Mouse (Mus musculus) kidney, embryonic 15.5 days (tissue): ENCODE measurements around the gene Dnah7c. TPM values are rescaled to one million over a fixed set of nuclear protein-coding genes. Genes with fewer than 3 reads are reported as not detected.
A peak's percentile ranks its signal among the peaks of the same experiment; 100 is the strongest.
"Not testable (repeated sequence)": the region's sequence is repeated elsewhere in the genome, so short reads cannot be mapped to it uniquely, and the experiment has no call there.

ENCODE experiments used
- ATAC-seq: fragments of 200-750 bp; cut with Nextera tagmentation; replicated peaks from 2 replicates; pipeline ENCODE4 v1.8.0; 2017; ENCODE audit warnings: moderate TSS enrichment; ENCODE audit not compliant: low FRiP score
- H3K27ac ChIP-seq: fragments of 300-500 bp; sonication (generic); 2 replicates; pipeline ENCODE4 v1.5.1; 2015; ENCODE audit warnings: mild to moderate bottlenecking, inconsistent platforms
- H3K27me3 ChIP-seq: fragments of 300-500 bp; sonication (generic); 2 replicates; pipeline ENCODE4 v1.6.1; 2015; ENCODE audit warnings: inconsistent platforms
- H3K36me3 ChIP-seq: fragments of 300-500 bp; sonication (generic); 2 replicates; pipeline ENCODE4 v1.6.1; 2015; ENCODE audit warnings: inconsistent platforms
- H3K4me1 ChIP-seq: fragments of 300-500 bp; sonication (generic); 2 replicates; pipeline ENCODE4 v1.6.1; 2015; ENCODE audit warnings: inconsistent platforms
- H3K4me2 ChIP-seq: fragments of 300-500 bp; sonication (generic); 2 replicates; pipeline ENCODE4 v1.6.1; 2015; ENCODE audit warnings: moderate library complexity, mild to moderate bottlenecking, inconsistent platforms
- H3K4me3 ChIP-seq: fragments of 300-500 bp; sonication (generic); replicated peaks from 2 replicates; pipeline ENCODE4 v1.5.1; 2015; ENCODE audit warnings: mild to moderate bottlenecking, inconsistent platforms
- H3K9ac ChIP-seq: fragments of 300-500 bp; sonication (generic); 2 replicates; pipeline ENCODE4 v1.6.1; 2015; ENCODE audit warnings: mild to moderate bottlenecking, inconsistent platforms
- H3K9me3 ChIP-seq: fragments of 300-500 bp; sonication (generic); replicated peaks from 2 replicates; pipeline ENCODE4 v1.6.1; 2016; ENCODE audit warnings: inconsistent platforms
- WGBS: fragments of 180-500 bp; shearing (Covaris S2); methylation state at CpG from one replicate; pipeline ENCODE4 v1.1.7; 2015; ENCODE audit warnings: mixed read lengths; 5-methylcytosine and 5-hydroxymethylcytosine counted together
- polyA plus RNA-seq: library from polyadenylated mRNA; unstranded; fragments of >200 nt; fragmentation: Nextera tagmentation; extraction: Ambion mirVana; gene quantifications from 2 replicates; pipeline ENCODE4 v1.2.1, GENCODE M21; 2015

Gene Dnah7c
- polyA plus RNA-seq, 1 experiment from 2014 or later = 0.06 TPM

DNA sequence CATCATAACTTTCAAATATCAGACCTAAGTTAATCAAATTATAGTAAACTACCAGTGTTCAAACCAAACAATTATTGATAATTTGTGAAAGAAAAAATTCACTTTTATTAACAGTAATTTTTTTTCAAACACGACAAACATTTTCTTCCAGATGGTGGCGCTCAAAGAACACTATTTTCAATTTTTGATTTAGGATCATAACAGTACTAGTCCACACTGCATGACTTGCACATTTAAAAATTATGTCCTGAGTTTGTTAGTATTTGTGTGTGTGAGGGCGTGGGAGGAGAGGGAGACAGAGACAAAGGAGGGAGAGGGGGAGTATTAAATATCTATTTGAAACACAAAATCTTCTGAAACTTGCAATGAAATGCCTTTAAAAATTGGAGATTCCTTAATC lies 155.0 kb downstream of the Dnah7c start:
- no peaks in the 10 kb centered on the region for H3K9me3 ChIP-seq
- no peaks in the 10 kb centered on the region for H3K27me3 ChIP-seq
- WGBS = 30% methylated on average over 3 of the region's 3 CpGs
- no peak overlapping the region for H3K9ac ChIP-seq
- no peak overlapping the region for H3K4me3 ChIP-seq
- H3K4me1 ChIP-seq = no peaks in the 10 kb centered on the region
- no peak overlapping the region for H3K4me2 ChIP-seq
- no peak overlapping the region for H3K27ac ChIP-seq
- ATAC-seq = no peak
- H3K36me3 ChIP-seq = no peaks in the 10 kb centered on the region

DNA sequence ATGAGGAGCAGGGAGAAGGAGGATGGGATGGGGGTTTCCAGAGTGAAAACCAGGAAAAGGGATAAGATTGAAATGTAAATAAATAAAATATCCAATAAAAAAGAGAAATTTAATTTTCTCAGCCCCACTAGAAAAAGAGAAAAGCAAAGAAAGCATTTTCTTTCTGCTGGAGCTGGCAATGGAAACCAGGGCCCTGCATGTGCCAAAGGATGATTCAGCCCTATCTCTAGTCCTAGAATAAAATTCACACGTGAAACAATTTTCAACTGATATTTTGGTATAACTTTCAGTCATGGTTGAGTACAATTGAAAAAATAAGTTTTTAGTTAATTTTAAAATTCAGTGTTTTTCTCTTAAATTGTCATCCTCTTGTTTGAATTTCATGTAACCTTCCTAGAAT lies 168.4 kb downstream of the Dnah7c start:
- not testable (repeated sequence) for ATAC-seq, H3K4me3 ChIP-seq, H3K36me3 ChIP-seq, H3K9ac ChIP-seq, H3K4me2 ChIP-seq, H3K4me1 ChIP-seq, H3K27me3 ChIP-seq, H3K9me3 ChIP-seq, H3K27ac ChIP-seq
- 81% methylated on average over 1 of the region's 1 CpGs for WGBS

DNA sequence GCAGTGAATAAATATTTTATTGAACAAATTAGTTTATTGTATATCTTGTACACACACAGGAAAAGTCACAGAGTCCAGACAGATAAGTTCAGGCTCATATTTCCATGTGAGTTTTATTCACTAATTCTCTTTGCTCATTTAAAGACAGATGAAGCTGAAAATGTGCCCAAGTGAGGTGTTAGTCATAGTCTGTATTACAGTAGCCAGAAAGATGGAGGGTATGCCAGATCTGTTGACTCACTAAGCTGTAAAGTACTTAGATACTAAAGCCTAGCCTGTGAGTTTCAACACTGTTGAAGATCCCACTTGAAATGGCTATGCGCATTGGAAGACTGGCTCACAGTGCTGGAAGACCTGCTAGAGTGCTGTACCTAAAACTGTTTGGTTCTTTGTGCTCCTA lies 171.0 kb downstream of the Dnah7c start:
- H3K4me2 ChIP-seq, H3K27me3 ChIP-seq, H3K9ac ChIP-seq, H3K36me3 ChIP-seq, H3K4me3 ChIP-seq, ATAC-seq, H3K4me1 ChIP-seq, H3K9me3 ChIP-seq, H3K27ac ChIP-seq: not testable (repeated sequence)
- 93% methylated on average over 1 of the region's 1 CpGs for WGBS

DNA sequence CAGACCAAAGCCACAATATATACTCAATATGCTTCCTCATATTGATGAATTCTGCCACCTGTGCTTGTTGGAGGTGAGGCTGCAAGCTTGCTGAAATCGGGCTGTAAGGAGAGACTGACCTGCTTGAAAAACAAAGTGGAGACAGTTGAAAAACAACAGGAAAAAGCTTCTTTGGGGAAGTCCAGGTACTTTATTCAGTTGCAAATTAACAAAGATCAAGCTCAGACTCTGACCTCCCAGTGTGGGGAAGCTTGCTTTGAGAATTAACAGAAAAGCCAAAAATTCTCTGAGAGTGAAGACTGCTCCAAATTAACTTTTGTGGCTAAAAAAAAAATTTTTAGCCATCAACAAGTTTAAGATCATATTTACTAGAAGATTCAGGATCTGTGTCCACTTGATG lies 194.9 kb downstream of the Dnah7c start:
- no peaks in the 10 kb centered on the region for H3K27me3 ChIP-seq
- no peak overlapping the region for H3K27ac ChIP-seq
- 82% methylated on average over 1 of the region's 1 CpGs for WGBS
- no peak overlapping the region for H3K9ac ChIP-seq
- no peak for ATAC-seq
- H3K4me2 ChIP-seq = no peak overlapping the region
- no peak overlapping the region for H3K4me3 ChIP-seq
- no peaks in the 10 kb centered on the region for H3K36me3 ChIP-seq
- H3K9me3 ChIP-seq = no peaks in the 10 kb centered on the region
- no peaks in the 10 kb centered on the region for H3K4me1 ChIP-seq

DNA sequence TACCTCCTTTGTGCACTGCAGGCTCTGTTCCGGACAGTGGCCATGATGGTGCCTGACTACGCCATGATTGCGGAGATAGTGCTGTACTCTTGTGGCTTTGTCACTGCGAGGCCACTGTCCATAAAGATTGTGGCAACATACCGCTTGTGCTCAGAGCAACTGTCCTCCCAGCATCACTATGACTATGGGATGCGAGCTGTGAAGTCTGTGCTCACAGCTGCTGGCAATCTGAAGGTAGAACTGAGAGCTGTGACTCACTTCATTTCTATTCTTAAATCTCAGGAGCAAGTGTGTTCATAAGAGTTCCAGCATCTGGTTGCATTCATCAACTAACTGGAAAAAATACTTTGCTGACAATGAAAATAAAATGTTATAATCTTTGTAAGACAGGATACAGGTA lies 200.5 kb downstream of the Dnah7c start:
- H3K9ac ChIP-seq, H3K27ac ChIP-seq, H3K36me3 ChIP-seq, H3K27me3 ChIP-seq, H3K4me2 ChIP-seq, H3K4me1 ChIP-seq, H3K4me3 ChIP-seq, ATAC-seq, H3K9me3 ChIP-seq: not testable (repeated sequence)
- WGBS = 94% methylated on average over 6 of the region's 6 CpGs

DNA sequence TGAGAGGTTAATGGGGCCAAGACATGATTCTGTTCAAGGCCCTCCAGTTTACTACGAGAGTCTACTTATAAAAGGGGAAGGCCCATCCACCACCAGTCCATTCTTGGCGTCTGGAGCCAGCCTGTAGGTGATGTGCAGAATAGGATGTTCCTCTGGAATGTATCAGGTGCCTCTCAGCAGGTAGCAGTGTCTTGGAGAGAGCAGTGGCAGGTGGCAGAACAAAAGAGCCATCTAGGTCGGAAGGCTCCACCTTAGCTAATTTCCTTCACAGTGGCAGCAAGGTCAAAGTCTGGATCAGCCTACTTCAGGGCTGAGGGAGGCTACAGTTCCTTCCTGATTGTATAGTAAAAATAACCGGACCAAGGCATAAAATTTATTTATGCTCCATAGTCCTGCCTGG lies 224.4 kb downstream of the Dnah7c start:
- not testable (repeated sequence) for H3K9ac ChIP-seq, ATAC-seq, H3K9me3 ChIP-seq, H3K36me3 ChIP-seq, H3K4me2 ChIP-seq, H3K27ac ChIP-seq, H3K4me3 ChIP-seq, H3K4me1 ChIP-seq, H3K27me3 ChIP-seq
- 79% methylated on average over 4 of the region's 4 CpGs for WGBS

DNA sequence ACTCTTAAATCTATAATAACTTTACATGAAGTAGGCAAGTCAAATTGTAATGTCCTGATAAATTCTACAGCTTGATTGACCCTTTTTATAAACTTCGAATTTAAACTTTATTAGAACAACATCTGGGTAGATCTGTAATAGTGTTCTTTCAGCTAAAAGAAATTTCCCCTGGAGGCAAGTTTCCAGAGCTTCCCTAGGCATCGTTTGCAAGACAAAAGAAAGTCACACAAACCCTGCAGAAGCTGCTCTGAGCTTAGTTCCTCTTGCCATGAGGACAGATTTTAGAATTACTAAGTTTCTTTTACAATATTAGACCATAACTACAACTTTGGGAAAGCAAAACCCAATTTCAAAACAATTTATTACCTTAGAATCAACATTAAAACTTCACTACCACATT lies 227.3 kb downstream of the Dnah7c start:
- H3K4me1 ChIP-seq, H3K36me3 ChIP-seq, H3K4me2 ChIP-seq, H3K9me3 ChIP-seq, H3K27me3 ChIP-seq, H3K27ac ChIP-seq, H3K4me3 ChIP-seq, ATAC-seq, H3K9ac ChIP-seq: not testable (repeated sequence)
- WGBS = 56% methylated on average over 2 of the region's 2 CpGs

DNA sequence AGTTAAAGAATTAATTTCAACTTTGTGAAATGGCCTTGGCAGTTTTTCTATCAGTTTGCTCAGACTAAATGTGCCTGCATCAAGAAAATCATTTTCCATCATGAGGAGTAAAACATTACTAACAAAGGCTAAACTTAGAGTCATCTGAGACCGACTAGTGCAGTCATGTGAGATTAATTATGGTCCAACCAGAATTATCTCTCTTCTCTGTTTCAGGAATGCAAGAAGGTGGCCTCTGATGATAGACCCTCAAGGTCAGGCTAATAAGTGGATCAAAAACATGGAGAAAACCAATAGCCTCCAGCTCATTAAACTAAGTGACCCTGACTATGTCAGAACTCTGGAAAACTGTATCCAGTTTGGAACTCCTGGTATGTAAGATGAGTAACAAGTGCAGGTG lies 299.4 kb downstream of the Dnah7c start:
- H3K27ac ChIP-seq, H3K9ac ChIP-seq, H3K9me3 ChIP-seq, H3K4me1 ChIP-seq, H3K36me3 ChIP-seq, H3K27me3 ChIP-seq, H3K4me3 ChIP-seq, H3K4me2 ChIP-seq: not testable (repeated sequence)
- 33% methylated on average over 1 of the region's 1 CpGs for WGBS
- ATAC-seq = peak; percentile 75

DNA sequence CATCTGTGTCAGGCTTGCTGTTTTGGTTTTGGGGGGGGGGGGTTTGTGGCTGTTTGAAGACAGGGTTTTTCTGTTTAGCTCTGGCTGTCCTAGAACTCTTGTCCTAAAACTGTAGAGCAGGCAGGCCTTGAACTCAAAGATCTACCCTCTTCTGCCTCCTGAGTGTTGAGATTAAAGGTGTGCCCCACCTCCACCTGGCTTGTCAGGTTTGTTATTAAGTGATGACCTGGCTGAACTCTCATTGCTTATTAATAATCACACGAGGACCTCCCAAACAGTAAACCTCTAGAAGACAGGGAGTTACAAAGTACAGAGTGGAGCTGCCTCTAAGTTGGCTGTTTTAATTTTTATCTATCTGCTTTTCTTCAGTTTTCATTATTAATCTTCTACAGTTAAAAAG lies 299.9 kb downstream of the Dnah7c start:
- Histone ChIP-seq H3K9me3 (no peaks in the 10 kb centered on the region), H3K4me1 (no peaks in the 10 kb centered on the region), H3K36me3 (no peaks in the 10 kb centered on the region), H3K27ac (no peak overlapping the region), H3K4me2 (no peak overlapping the region), H3K27me3 (no peaks in the 10 kb centered on the region), H3K4me3 (no peak overlapping the region), H3K9ac (no peak overlapping the region)
- WGBS = 42% methylated on average over 1 of the region's 1 CpGs
- peak; percentile 46; the same call in 1 of the 2 replicates for ATAC-seq

DNA sequence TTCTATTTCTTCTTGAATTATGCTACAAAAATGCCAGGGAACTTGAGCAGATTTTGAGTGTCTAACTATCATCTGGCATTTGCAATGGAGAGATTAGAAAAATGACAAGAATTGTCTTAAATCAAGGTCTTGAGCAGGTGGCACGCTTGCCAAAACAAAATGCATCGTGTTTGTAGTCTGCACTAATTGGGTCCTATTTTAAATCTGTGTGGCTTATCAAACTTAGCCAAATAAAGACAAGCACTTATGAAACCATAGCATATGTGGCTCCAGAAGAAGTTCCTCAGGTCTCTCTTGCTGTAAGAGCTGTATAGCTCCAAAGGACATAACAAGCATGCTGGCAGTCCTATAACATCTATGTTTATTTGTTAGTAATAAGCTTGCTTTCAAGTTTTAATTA lies 300.3 kb downstream of the Dnah7c start:
- not testable (repeated sequence) for H3K27ac ChIP-seq, H3K4me3 ChIP-seq, H3K9ac ChIP-seq, H3K27me3 ChIP-seq, H3K4me1 ChIP-seq, H3K4me2 ChIP-seq, ATAC-seq, H3K36me3 ChIP-seq, H3K9me3 ChIP-seq
- WGBS = 88% methylated on average over 2 of the region's 2 CpGs

DNA sequence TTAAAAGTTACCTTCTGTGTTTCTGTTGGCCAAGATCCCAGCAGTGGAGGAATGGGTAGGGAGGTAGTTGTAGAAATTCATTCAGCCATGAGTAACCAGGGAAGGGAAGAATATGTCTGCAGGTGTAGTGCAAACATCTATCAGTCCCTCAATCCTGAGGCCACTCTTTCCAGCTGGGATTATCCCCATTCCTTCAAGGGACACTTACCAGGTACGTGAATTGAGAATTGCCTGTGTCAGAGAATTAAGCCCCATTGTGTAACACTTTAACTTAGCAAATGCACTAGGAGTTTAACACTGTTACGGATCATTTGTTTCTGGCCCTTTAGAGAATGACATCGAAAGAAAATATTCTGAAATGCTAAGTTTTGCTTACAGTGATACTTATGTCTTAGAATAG lies 304.3 kb downstream of the Dnah7c start:
- H3K4me1 ChIP-seq, H3K36me3 ChIP-seq, H3K4me2 ChIP-seq, ATAC-seq, H3K9ac ChIP-seq, H3K27ac ChIP-seq, H3K27me3 ChIP-seq, H3K4me3 ChIP-seq, H3K9me3 ChIP-seq: not testable (repeated sequence)
- WGBS = 78% methylated on average over 3 of the region's 3 CpGs

DNA sequence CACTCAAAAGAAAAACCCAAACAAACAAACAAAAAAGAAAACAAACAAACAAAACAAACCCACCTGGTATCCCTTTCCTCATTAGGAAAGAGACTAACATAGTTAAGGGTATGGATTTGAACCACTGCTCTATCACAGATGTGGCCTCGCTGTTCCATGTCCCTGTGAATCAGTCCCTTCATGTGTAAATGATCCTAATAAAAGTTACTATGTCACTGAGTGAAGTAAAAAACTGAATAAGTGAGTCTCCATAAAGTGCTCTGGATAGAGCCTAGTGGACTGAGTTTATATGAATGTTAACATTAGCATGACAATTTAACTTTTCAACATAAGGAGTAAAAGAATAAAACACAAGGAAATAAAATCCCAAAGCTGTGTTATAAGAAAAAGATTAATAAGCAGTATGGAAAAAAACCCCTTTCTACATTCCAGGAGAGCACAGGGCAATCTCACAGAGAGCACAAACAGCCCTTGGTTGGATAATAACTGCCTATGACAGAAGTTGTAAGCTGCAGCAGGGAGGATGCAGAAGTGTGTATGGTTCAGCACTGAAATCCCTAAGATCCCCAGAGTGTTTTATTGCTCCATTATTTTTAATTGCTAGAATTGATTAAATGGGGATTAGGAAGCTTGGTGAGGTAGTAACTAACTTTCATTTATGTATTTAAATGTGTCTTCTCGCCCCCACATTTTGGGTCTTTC lies 308.2 kb downstream of the Dnah7c start:
- H3K27me3 ChIP-seq, H3K4me1 ChIP-seq, H3K36me3 ChIP-seq, H3K4me2 ChIP-seq, H3K27ac ChIP-seq, H3K4me3 ChIP-seq, H3K9ac ChIP-seq, ATAC-seq, H3K9me3 ChIP-seq: not testable (repeated sequence)
- WGBS = 85% methylated on average over 2 of the region's 2 CpGs

DNA sequence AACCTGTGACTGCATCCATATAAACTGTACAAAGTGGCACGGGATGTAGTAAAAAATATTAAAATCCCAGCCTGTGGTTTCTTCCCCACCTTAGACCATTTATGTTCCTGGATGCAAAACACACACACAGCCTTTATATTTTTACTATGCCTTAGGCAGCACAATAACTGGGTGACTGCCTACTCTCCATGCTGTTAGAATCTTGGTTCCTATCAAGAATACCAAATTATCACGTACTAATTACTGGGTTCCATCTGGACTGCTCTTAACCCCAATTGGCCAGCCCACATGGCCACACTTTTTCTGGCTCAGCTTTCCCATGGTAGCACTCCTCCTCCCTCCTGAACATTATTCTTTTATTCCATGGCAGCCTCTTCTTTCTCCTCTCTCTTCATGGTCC lies 309.1 kb downstream of the Dnah7c start:
- H3K27me3 ChIP-seq, H3K9ac ChIP-seq, H3K27ac ChIP-seq, ATAC-seq, H3K4me2 ChIP-seq, H3K36me3 ChIP-seq, H3K9me3 ChIP-seq, H3K4me3 ChIP-seq, H3K4me1 ChIP-seq: not testable (repeated sequence)
- 81% methylated on average over 2 of the region's 2 CpGs for WGBS
